Mouse (Mus musculus) intestine, postnatal 0 days (tissue): Measurements from ENCODE around the gene Lingo1. TPM values are rescaled to one million over a fixed set of nuclear protein-coding genes. Genes with fewer than 3 reads are reported as not detected.

Experiments
- ATAC-seq: fragments of 200-750 bp; cut with Nextera tagmentation; 2 replicates; pipeline ENCODE4 v1.8.0; 2017; ENCODE audit warnings: mild to moderate bottlenecking, moderate TSS enrichment, moderate library complexity
- H3K27ac ChIP-seq: fragments of 300-500 bp; sonication (generic); 2 replicates; pipeline ENCODE4 v1.5.1; 2014; ENCODE audit warnings: mild to moderate bottlenecking, low read depth, low read length, moderate library complexity
- H3K27me3 ChIP-seq: fragments of 300-500 bp; sonication (generic); replicated peaks from 2 replicates; pipeline ENCODE4 v1.6.1; 2014; ENCODE audit warnings: low read length, mixed read lengths; ENCODE audit not compliant: control insufficient read depth, insufficient read depth
- H3K36me3 ChIP-seq: fragments of 300-500 bp; sonication (generic); 2 replicates; pipeline ENCODE4 v1.6.1; 2014; ENCODE audit warnings: mild to moderate bottlenecking, moderate library complexity; ENCODE audit not compliant: control insufficient read depth, insufficient read depth
- H3K4me1 ChIP-seq: fragments of 300-500 bp; sonication (generic); replicated peaks from 2 replicates; pipeline ENCODE4 v1.6.1; 2014; ENCODE audit warnings: antibody characterized with exemption, low read length, mixed read lengths; ENCODE audit not compliant: control insufficient read depth, insufficient read depth
- H3K4me2 ChIP-seq: fragments of 300-500 bp; sonication (generic); replicated peaks from 2 replicates; pipeline ENCODE4 v1.6.1; 2014; ENCODE audit warnings: low read depth, mild to moderate bottlenecking, moderate library complexity
- H3K4me3 ChIP-seq: fragments of 300-500 bp; sonication (generic); 2 replicates; pipeline ENCODE4 v1.5.1; 2014; ENCODE audit warnings: low read depth, low read length
- H3K9ac ChIP-seq: fragments of 300-500 bp; sonication (generic); 2 replicates; pipeline ENCODE4 v1.6.1; 2014; ENCODE audit warnings: mild to moderate bottlenecking, low read depth, low read length
- H3K9me3 ChIP-seq: fragments of 300-500 bp; sonication (generic); 2 replicates; pipeline ENCODE4 v1.6.1; 2016; ENCODE audit warnings: mixed run types; ENCODE audit not compliant: control insufficient read depth
- CTCF ChIP-seq: sonication (generic); IDR thresholded peaks from 2 replicates; pipeline ENCODE4 v1.5.1; 2016; ENCODE audit warnings: low read depth, mild to moderate bottlenecking, control low read depth, antibody characterized with exemption, moderate library complexity
- WGBS: fragments of 180-500 bp; shearing (Covaris S2); extraction: QIAGEN DNeasy Blood & Tissue Kit; methylation state at CpG from one replicate; pipeline ENCODE4 v1.1.7; 2014; 5-methylcytosine and 5-hydroxymethylcytosine counted together
- polyA plus RNA-seq: library from polyadenylated mRNA; unstranded; fragments of >200 nt; fragmentation: Nextera tagmentation; extraction: Ambion mirVana; gene quantifications from 2 replicates; pipeline ENCODE4 v1.2.1, GENCODE M21; 2015

The Lingo1 gene
- polyA plus RNA-seq, 1 experiment from 2014 or later: 0.98 TPM

DNA sequence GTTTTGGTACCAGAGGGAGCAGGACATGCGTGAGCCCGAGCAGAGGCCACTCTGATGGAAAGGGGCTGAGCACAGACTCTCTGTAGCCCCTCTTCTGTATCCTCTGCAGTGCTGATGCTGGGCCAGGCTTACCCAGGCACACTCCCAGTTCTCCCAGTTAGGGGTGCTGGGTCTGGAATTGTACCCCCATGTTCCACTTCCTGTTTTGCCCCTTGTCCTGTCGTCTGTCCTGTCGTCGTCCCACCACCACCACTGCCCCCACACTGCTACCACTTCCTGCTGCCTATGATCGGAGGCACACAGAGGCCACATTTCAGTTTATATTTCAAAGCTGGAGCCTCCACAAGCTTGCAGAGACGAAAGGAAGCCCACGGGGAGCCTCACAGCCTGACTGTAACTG, 213.6 kb downstream of the Lingo1 start:
- ATAC-seq: no peak
- Histone ChIP-seq H3K9me3 (no peaks in the 10 kb centered on the region), H3K9ac (no peak overlapping the region), H3K27ac (no peak overlapping the region), H3K36me3 (no peaks in the 10 kb centered on the region), H3K4me2 (no peak overlapping the region), H3K4me1 (no peaks in the 10 kb centered on the region), H3K27me3 (no peaks in the 10 kb centered on the region), H3K4me3 (no peak overlapping the region)
- 64% methylated on average over 8 of the region's 8 CpGs for WGBS
- TF ChIP-seq CTCF: no peak

GRCm38 (mm10) chr9:56581700-56582099, 214.6 kb downstream of the Lingo1 start:
- ATAC-seq: no peak
- Histone ChIP-seq H3K4me3 (no peak overlapping the region), H3K4me2 (no peak overlapping the region), H3K27ac (no peak overlapping the region), H3K9me3 (no peaks in the 10 kb centered on the region), H3K9ac (no peak overlapping the region), H3K36me3 (no peaks in the 10 kb centered on the region), H3K4me1 (no peaks in the 10 kb centered on the region), H3K27me3 (no peaks in the 10 kb centered on the region)
- TF ChIP-seq CTCF: no peak
- WGBS: 59% methylated on average over 3 of the region's 3 CpGs

GRCm38 (mm10) chr9:56581016-56581415, 215.3 kb downstream of the Lingo1 start:
- H3K36me3 ChIP-seq: no peaks in the 10 kb centered on the region
- H3K4me1 ChIP-seq: no peaks in the 10 kb centered on the region
- no peak for ATAC-seq
- 66% methylated on average over 8 of the region's 8 CpGs for WGBS
- H3K27me3 ChIP-seq: no peaks in the 10 kb centered on the region
- no peaks in the 10 kb centered on the region for H3K9me3 ChIP-seq
- H3K9ac ChIP-seq: no peak overlapping the region
- no peak overlapping the region for H3K4me3 ChIP-seq
- H3K4me2 ChIP-seq: no peak overlapping the region
- H3K27ac ChIP-seq: no peak overlapping the region
- no peak for TF ChIP-seq CTCF

GRCm38 (mm10) chr9:56580101-56580500, 216.2 kb downstream of the Lingo1 start:
- Histone ChIP-seq H3K27ac (no peak overlapping the region), H3K36me3 (no peaks in the 10 kb centered on the region), H3K4me2 (no peak overlapping the region), H3K4me3 (no peak overlapping the region), H3K4me1 (no peaks in the 10 kb centered on the region), H3K9ac (no peak overlapping the region), H3K27me3 (no peaks in the 10 kb centered on the region), H3K9me3 (no peaks in the 10 kb centered on the region)
- no peak for ATAC-seq
- 37% methylated on average over 4 of the region's 4 CpGs for WGBS
- TF ChIP-seq CTCF: no peak

- no peaks in the 10 kb centered on the region for H3K27me3 ChIP-seq
- no peak overlapping the region for H3K9ac ChIP-seq
- no peaks in the 10 kb centered on the region for H3K36me3 ChIP-seq
- no peak overlapping the region for H3K27ac ChIP-seq
- no peak for ATAC-seq
- 80% methylated on average over 11 of the region's 11 CpGs for WGBS
- H3K4me1 ChIP-seq: no peaks in the 10 kb centered on the region
- no peaks in the 10 kb centered on the region for H3K9me3 ChIP-seq
- no peak overlapping the region for H3K4me2 ChIP-seq
- no peak overlapping the region for H3K4me3 ChIP-seq
- TF ChIP-seq CTCF: no peak
Observed at GRCm38 (mm10) chr9:56577405-56577804, 218.9 kb downstream of the Lingo1 start.

- H3K4me2 ChIP-seq: no peak overlapping the region; the same call in 1 of the 2 replicates
- no peaks in the 10 kb centered on the region for H3K4me1 ChIP-seq
- WGBS: 42% methylated on average over 23 of the region's 23 CpGs
Observed at GRCm38 (mm10) chr9:56572534-56573479, 223.5 kb downstream of the Lingo1 start.

More at GRCm38 (mm10) chr9:56572534-56573479, 223.5 kb downstream of the Lingo1 start:
- Histone ChIP-seq H3K27ac (peak overlapping the region; percentile 21; the same call in 1 of the 2 replicates), H3K36me3 (no peaks in the 10 kb centered on the region), H3K4me3 (no peak overlapping the region), H3K9me3 (no peaks in the 10 kb centered on the region), H3K27me3 (no peaks in the 10 kb centered on the region), H3K9ac (no peak overlapping the region)
- TF ChIP-seq CTCF: no peak
- no peak for ATAC-seq

Other genes starting within 250 kb of the Lingo1 start
- 0.70 and 0.97 TPM in 2 replicates for gene Odf3l1, start 68.2 kb upstream of the Lingo1 start, polyA plus RNA-seq
- gene Cspg4, start 68.6 kb upstream of the Lingo1 start, polyA plus RNA-seq: 8.2 and 8.5 TPM in 2 replicates
- 2.0 and 2.5 TPM in 2 replicates for gene Snx33, start 131.9 kb upstream of the Lingo1 start, polyA plus RNA-seq
- 58.4 and 59.8 TPM in 2 replicates for gene Imp3, start 141.0 kb upstream of the Lingo1 start, polyA plus RNA-seq
- gene Snupn, start 154.4 kb upstream of the Lingo1 start, polyA plus RNA-seq: 5.6 and 5.9 TPM in 2 replicates
- 7.3 and 7.7 TPM in 2 replicates for gene Ptpn9, start 198.5 kb upstream of the Lingo1 start, polyA plus RNA-seq